Mouse (Mus musculus) hindbrain, embryonic 13.5 days (tissue): Measurements from ENCODE around the gene Oprl1. TPM values are rescaled to one million over a fixed set of nuclear protein-coding genes. Genes with fewer than 3 reads are reported as not detected.

Experiments used
- ATAC-seq: fragments of 200-750 bp; cut with Nextera tagmentation; 2 replicates; pipeline ENCODE4 v1.8.0; 2017; ENCODE audit warnings: moderate TSS enrichment; ENCODE audit not compliant: low FRiP score
- H3K27ac ChIP-seq: fragments of 300-500 bp; sonication (generic); 2 replicates; pipeline ENCODE4 v1.5.1; 2015; ENCODE audit warnings: inconsistent platforms, mild to moderate bottlenecking, moderate library complexity
- H3K27me3 ChIP-seq: fragments of 300-500 bp; sonication (generic); 2 replicates; pipeline ENCODE4 v1.6.1; 2015; ENCODE audit warnings: mild to moderate bottlenecking, inconsistent platforms
- H3K36me3 ChIP-seq: fragments of 300-500 bp; sonication (generic); 2 replicates; pipeline ENCODE4 v1.6.1; 2015; ENCODE audit warnings: mild to moderate bottlenecking, inconsistent platforms
- H3K4me1 ChIP-seq: fragments of 300-500 bp; sonication (generic); replicated peaks from 2 replicates; pipeline ENCODE4 v1.6.1; 2015; ENCODE audit warnings: inconsistent platforms
- H3K4me2 ChIP-seq: fragments of 300-500 bp; sonication (generic); 2 replicates; pipeline ENCODE4 v1.6.1; 2015; ENCODE audit warnings: inconsistent platforms, mild to moderate bottlenecking, moderate library complexity
- H3K4me3 ChIP-seq: fragments of 300-500 bp; sonication (generic); 2 replicates; pipeline ENCODE4 v1.5.1; 2015; ENCODE audit warnings: mild to moderate bottlenecking, inconsistent platforms
- H3K9ac ChIP-seq: fragments of 300-500 bp; sonication (generic); 2 replicates; pipeline ENCODE4 v1.6.1; 2015; ENCODE audit warnings: mild to moderate bottlenecking, inconsistent platforms
- H3K9me3 ChIP-seq: fragments of 300-500 bp; sonication (generic); 2 replicates; pipeline ENCODE4 v1.6.1; 2016; ENCODE audit warnings: inconsistent platforms
- WGBS: fragments of 180-500 bp; shearing (Covaris S2); methylation state at CpG from one replicate; pipeline ENCODE4 v1.1.7; 2015; 5-methylcytosine and 5-hydroxymethylcytosine counted together
- polyA plus RNA-seq: library from polyadenylated mRNA; unstranded; fragments of >200 nt; fragmentation: Nextera tagmentation; extraction: Ambion mirVana; gene quantifications from 2 replicates; pipeline ENCODE4 v1.2.1, GENCODE M21; 2015

Gene Oprl1
- polyA plus RNA-seq, 1 experiment from 2014 or later, result 79.2 TPM

DNA sequence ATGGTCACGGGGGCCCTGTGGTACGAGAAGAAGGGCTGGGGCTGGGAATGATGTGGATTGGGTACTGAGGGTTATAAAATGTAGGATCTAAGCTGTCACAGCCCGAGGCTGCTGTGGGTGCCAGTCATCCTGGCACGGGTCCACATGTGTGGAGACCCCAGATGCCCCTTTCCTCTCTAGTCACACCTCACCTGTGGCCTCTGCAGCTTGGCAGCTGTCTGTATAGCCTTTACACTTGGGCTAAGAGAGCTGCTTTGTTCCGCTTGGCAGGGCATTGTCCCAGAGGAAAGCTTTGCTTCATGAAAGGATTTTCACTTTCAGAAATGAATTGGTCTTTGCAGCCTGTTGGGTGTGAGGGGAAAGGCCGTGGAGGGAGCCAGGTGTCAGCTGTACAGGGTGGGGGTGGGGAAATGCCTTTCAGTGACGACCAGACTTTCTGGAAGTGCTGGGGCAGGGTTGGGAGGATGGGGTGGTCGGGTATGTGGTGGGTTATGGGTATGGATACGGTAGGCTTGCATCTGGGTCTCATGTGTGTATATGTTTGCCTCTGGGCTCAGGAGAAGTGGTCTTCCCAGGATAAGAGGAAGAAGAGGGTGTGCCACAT, 12.9 kb downstream of the Oprl1 start:
- 44% methylated on average over 9 of the region's 9 CpGs for WGBS
- Histone ChIP-seq H3K4me2 (no peak overlapping the region), H3K9ac (no peak overlapping the region), H3K36me3 (peaks cover 51% of the 10 kb centered on the region), H3K27ac (no peak overlapping the region), H3K9me3 (no peaks in the 10 kb centered on the region), H3K4me3 (no peak overlapping the region), H3K27me3 (no peaks in the 10 kb centered on the region), H3K4me1 (peaks cover 13% of the 10 kb centered on the region)
- peak; percentile 52; the same call in 1 of the 2 replicates for ATAC-seq

DNA sequence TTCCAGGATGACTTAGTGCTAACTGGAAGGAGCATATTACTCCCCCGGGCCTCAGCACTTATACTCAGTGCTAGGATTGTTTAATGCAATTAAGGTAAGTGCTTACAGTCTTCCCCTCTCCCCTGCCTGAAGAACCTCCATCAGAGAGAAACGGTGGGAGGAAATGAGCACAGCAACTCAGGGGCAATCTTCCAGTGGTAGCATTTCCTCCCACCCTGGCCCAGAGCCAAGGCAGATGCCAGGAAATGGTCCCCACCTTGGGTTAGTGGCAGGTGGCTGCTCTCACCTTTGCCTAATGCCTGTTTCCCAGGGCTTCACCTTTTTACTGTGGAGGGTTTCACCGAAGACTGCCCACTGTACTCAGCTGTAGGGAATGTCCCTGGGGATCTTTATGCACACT, 15.2 kb downstream of the Oprl1 start:
- H3K9me3 ChIP-seq, result no peaks in the 10 kb centered on the region
- no peak overlapping the region for H3K9ac ChIP-seq
- H3K27me3 ChIP-seq, result no peaks in the 10 kb centered on the region
- H3K27ac ChIP-seq, result no peak overlapping the region
- H3K4me2 ChIP-seq, result no peak overlapping the region
- H3K36me3 ChIP-seq, result peaks cover 32% of the 10 kb centered on the region
- WGBS, result 66% methylated on average over 3 of the region's 3 CpGs
- peaks cover 13% of the 10 kb centered on the region for H3K4me1 ChIP-seq
- ATAC-seq, result no peak
- no peak overlapping the region for H3K4me3 ChIP-seq

DNA sequence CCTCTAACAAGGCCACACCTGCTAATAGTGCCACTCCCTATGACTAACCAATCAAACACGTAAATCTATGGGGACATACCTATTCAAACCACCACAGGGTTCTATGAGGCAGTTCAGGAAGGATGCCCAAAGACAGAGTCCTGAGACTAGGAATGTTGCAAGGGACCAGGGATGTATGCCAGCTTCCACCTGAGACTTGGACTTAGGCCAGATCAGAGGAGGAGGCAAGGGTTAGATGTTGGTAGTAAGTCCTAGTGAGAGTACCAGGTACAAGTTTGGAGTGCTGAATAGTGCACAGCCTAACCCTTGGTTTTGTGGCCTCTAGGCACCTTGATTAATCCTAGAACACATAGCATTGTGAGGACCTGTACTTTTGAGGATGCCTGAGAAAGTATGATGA, 37.8 kb downstream of the Oprl1 start:
- H3K27me3 ChIP-seq, result no peaks in the 10 kb centered on the region
- H3K4me1 ChIP-seq, result no peaks in the 10 kb centered on the region
- H3K9ac ChIP-seq, result no peak overlapping the region
- H3K9me3 ChIP-seq, result no peaks in the 10 kb centered on the region
- no peak overlapping the region for H3K27ac ChIP-seq
- H3K36me3 ChIP-seq, result no peaks in the 10 kb centered on the region
- ATAC-seq, result no peak
- no peak overlapping the region for H3K4me2 ChIP-seq
- H3K4me3 ChIP-seq, result no peak overlapping the region
- 88% methylated on average over 1 of the region's 1 CpGs for WGBS

- no peaks in the 10 kb centered on the region for H3K9me3 ChIP-seq
- ATAC-seq, result no peak
- no peaks in the 10 kb centered on the region for H3K36me3 ChIP-seq
- peak overlapping the region; percentile 75; the same call in 1 of the 2 replicates for H3K27ac ChIP-seq
- no peak overlapping the region for H3K4me3 ChIP-seq
- peaks cover 23% of the 10 kb centered on the region for H3K4me1 ChIP-seq
- H3K4me2 ChIP-seq, result no peak overlapping the region
- H3K9ac ChIP-seq, result no peak overlapping the region
- 75% methylated on average over 2 of the region's 2 CpGs for WGBS
- H3K27me3 ChIP-seq, result no peaks in the 10 kb centered on the region
These were observed 43.4 kb downstream of the Oprl1 start for GRCm38 (mm10) chr2:181758147-181758725.

- Histone ChIP-seq H3K36me3 (no peaks in the 10 kb centered on the region), H3K4me3 (no peak overlapping the region), H3K27me3 (no peaks in the 10 kb centered on the region), H3K9ac (no peak overlapping the region; the same call in 1 of the 2 replicates), H3K27ac (peak overlapping the region; percentile 75), H3K4me2 (no peak overlapping the region), H3K9me3 (no peaks in the 10 kb centered on the region), H3K4me1 (peaks cover 31% of the 10 kb centered on the region)
- 8% methylated on average over 4 of the region's 4 CpGs for WGBS
- ATAC-seq, result peak; percentile 40; the same call in 1 of the 2 replicates
These were observed 44.2 kb downstream of the Oprl1 start for GRCm38 (mm10) chr2:181759041-181759440.

- no peaks in the 10 kb centered on the region for H3K36me3 ChIP-seq
- 12% methylated on average over 8 of the region's 8 CpGs for WGBS
- ATAC-seq, result peak; percentile 60
- peak within 1 kb of the TSS; percentile 86 for H3K4me2 ChIP-seq
- peak within 1 kb of the TSS; percentile 65 for H3K9ac ChIP-seq
- peak within 1 kb of the TSS; percentile 88 for H3K27ac ChIP-seq
- H3K9me3 ChIP-seq, result no peaks in the 10 kb centered on the region
- H3K4me1 ChIP-seq, result peaks cover 51% of the 10 kb centered on the region
- peak within 1 kb of the TSS; percentile 34 for H3K4me3 ChIP-seq
- no peaks in the 10 kb centered on the region for H3K27me3 ChIP-seq
These were observed 48.4 kb downstream of the Oprl1 start, which contains the start of gene Myt1 for GRCm38 (mm10) chr2:181763006-181763830. Gene Myt1, plus strand, starts transcription at chr2:181763332.

DNA sequence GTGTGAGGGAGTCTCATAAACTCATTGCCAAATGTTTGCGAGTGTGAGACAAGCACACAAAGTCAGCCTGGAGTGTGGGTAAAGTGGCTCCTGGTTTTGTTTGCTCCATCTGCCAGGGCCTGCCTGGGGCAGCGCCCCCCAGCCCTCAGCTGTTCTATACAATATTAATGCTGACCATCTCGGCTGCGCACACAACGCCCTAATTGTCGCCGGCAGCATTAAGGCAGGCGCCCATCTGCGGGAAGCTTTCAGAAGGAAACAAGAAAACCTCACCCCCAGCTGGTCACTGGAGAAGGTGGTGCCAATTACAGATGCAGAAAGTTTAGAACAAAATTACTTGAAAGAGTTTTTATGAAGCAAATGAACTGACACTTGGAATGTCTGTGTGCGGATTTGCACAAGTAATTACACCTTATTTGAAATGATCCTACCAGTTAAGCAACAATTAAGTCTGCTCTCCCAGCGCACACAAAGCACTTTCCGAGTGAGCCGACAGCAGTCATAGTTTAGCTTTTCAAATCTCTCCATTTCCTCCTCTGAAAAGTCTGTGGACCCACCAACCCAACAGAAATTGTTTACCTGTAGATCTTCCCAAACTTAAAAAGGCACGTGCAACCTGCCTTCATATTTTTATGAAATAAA, 49.2 kb downstream of the Oprl1 start:
- peak overlapping the region; percentile 88 for H3K27ac ChIP-seq
- H3K9me3 ChIP-seq, result no peaks in the 10 kb centered on the region
- WGBS, result 7% methylated on average over 14 of the region's 14 CpGs
- peaks cover 54% of the 10 kb centered on the region for H3K4me1 ChIP-seq
- no peaks in the 10 kb centered on the region for H3K27me3 ChIP-seq
- peak overlapping the region; percentile 86 for H3K4me2 ChIP-seq
- H3K9ac ChIP-seq, result peak overlapping the region; percentile 65
- H3K36me3 ChIP-seq, result no peaks in the 10 kb centered on the region
- no peak for ATAC-seq
- H3K4me3 ChIP-seq, result peak overlapping the region; percentile 34

GRCm38 (mm10) chr2:181764600-181764999, 49.8 kb downstream of the Oprl1 start:
- H3K9ac ChIP-seq, result peak overlapping the region; percentile 62
- H3K4me1 ChIP-seq, result peaks cover 54% of the 10 kb centered on the region
- no peaks in the 10 kb centered on the region for H3K36me3 ChIP-seq
- WGBS, result 1% methylated on average over 10 of the region's 10 CpGs
- ATAC-seq, result no peak
- peak overlapping the region; percentile 34 for H3K4me3 ChIP-seq
- H3K27ac ChIP-seq, result peak overlapping the region; percentile 88
- H3K27me3 ChIP-seq, result no peaks in the 10 kb centered on the region
- H3K9me3 ChIP-seq, result no peaks in the 10 kb centered on the region
- H3K4me2 ChIP-seq, result peak overlapping the region; percentile 86

DNA sequence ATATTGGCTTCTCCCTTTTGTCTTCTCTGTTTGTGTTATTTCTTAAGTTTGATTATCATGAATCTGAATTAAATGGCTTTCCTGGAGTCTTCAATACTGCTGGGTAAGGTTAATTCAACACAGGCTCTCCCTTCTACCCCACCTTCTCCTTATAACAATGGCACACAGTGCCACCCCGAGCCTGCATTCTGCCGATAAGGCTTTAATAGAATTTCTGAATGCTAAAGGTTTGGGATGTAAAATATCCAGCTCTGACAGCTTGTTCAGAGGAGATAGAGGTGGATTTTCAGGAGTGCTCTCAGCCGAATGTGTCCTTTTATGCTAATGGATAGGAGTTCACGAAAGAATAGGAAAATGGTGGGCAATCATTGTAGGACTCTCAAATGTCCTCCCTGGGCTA, 50.4 kb downstream of the Oprl1 start:
- no peaks in the 10 kb centered on the region for H3K36me3 ChIP-seq
- peaks cover 58% of the 10 kb centered on the region for H3K4me1 ChIP-seq
- no peak for ATAC-seq
- peak overlapping the region; percentile 62 for H3K9ac ChIP-seq
- peak overlapping the region; percentile 88 for H3K27ac ChIP-seq
- H3K27me3 ChIP-seq, result no peaks in the 10 kb centered on the region
- WGBS, result 37% methylated on average over 4 of the region's 4 CpGs
- peak overlapping the region; percentile 34 for H3K4me3 ChIP-seq
- peak overlapping the region; percentile 86 for H3K4me2 ChIP-seq
- no peaks in the 10 kb centered on the region for H3K9me3 ChIP-seq

GRCm38 (mm10) chr2:181766672-181767557, 52.1 kb downstream of the Oprl1 start:
- peak overlapping the region; percentile 65 for H3K4me3 ChIP-seq
- 30% methylated on average over 14 of the region's 14 CpGs for WGBS
- no peaks in the 10 kb centered on the region for H3K27me3 ChIP-seq
- H3K9ac ChIP-seq, result peak overlapping the region; percentile 78
- peaks cover 65% of the 10 kb centered on the region for H3K4me1 ChIP-seq
- H3K4me2 ChIP-seq, result peak overlapping the region; percentile 86
- peak overlapping the region; percentile 95 for H3K27ac ChIP-seq
- peak; percentile 85 for ATAC-seq
- no peaks in the 10 kb centered on the region for H3K9me3 ChIP-seq
- H3K36me3 ChIP-seq, result no peaks in the 10 kb centered on the region

- peak overlapping the region; percentile 69 for H3K9ac ChIP-seq
- H3K4me2 ChIP-seq, result peak overlapping the region; percentile 86
- peak overlapping the region; percentile 14 for H3K27ac ChIP-seq
- peak overlapping the region; percentile 65 for H3K4me3 ChIP-seq
- H3K9me3 ChIP-seq, result no peaks in the 10 kb centered on the region
- no peaks in the 10 kb centered on the region for H3K27me3 ChIP-seq
- H3K36me3 ChIP-seq, result no peaks in the 10 kb centered on the region
- ATAC-seq, result no peak
- H3K4me1 ChIP-seq, result peaks cover 67% of the 10 kb centered on the region
These were observed 53.6 kb downstream of the Oprl1 start for GRCm38 (mm10) chr2:181768451-181768850.
